Mouse (Mus musculus) liver, adult (tissue): ENCODE measurements around the gene Coro1a.

Source experiments
- GATA4 ChIP-seq: IDR thresholded peaks from 2 replicates; pipeline ENCODE4 v1.6.1; 2014; ENCODE audit warnings: mild to moderate bottlenecking, low read length; ENCODE audit not compliant: insufficient replicate concordance

Coro1a gene

GRCm38 (mm10) chr7:126707442-126708174, at the start of gene Coro1a:
Coro1a (minus strand) TSS chr7:126707787.
- TF ChIP-seq GATA4: no peak

- TF ChIP-seq GATA4: no peak
Observed at GRCm38 (mm10) chr7:126754866-126755265, 47.3 kb upstream of the Coro1a start.

- TF ChIP-seq GATA4: no peak
Observed at GRCm38 (mm10) chr7:126749582-126750343, 42.2 kb upstream of the Coro1a start.

- TF ChIP-seq GATA4: no peak
Observed at GRCm38 (mm10) chr7:126748824-126749223, 41.2 kb upstream of the Coro1a start.

- no peak for TF ChIP-seq GATA4
Observed at GRCm38 (mm10) chr7:126746798-126747197, 39.2 kb upstream of the Coro1a start.

- no peak for TF ChIP-seq GATA4
Observed at GRCm38 (mm10) chr7:126746066-126746465, 38.5 kb upstream of the Coro1a start.

GRCm38 (mm10) chr7:126741964-126742482, 34.4 kb upstream of the Coro1a start:
- no peak for TF ChIP-seq GATA4

GRCm38 (mm10) chr7:126741452-126741851, 33.9 kb upstream of the Coro1a start:
- TF ChIP-seq GATA4: no peak

GRCm38 (mm10) chr7:126740977-126741376, 33.4 kb upstream of the Coro1a start:
- TF ChIP-seq GATA4: no peak

- no peak for TF ChIP-seq GATA4
Observed at GRCm38 (mm10) chr7:126740132-126740735, 32.6 kb upstream of the Coro1a start.

GRCm38 (mm10) chr7:126739551-126739950, 32.0 kb upstream of the Coro1a start:
- TF ChIP-seq GATA4: no peak

- TF ChIP-seq GATA4: no peak
Observed at GRCm38 (mm10) chr7:126736122-126736521, 28.5 kb upstream of the Coro1a start.

GRCm38 (mm10) chr7:126725667-126726066, 18.1 kb upstream of the Coro1a start:
- TF ChIP-seq GATA4: no peak

- no peak for TF ChIP-seq GATA4
Observed at GRCm38 (mm10) chr7:126725077-126725476, 17.5 kb upstream of the Coro1a start.

GRCm38 (mm10) chr7:126721635-126722034, 14.0 kb upstream of the Coro1a start:
- no peak for TF ChIP-seq GATA4
